Mouse (Mus musculus): ENCODE results near the gene Pecam1.

The Pecam1 gene

GRCm38 (mm10) chr11:106668336-106668735 is 82.1 kb downstream of the Pecam1 start:
- in situ Hi-C loops (cut with MboI, MseI), result no loop called here

DNA sequence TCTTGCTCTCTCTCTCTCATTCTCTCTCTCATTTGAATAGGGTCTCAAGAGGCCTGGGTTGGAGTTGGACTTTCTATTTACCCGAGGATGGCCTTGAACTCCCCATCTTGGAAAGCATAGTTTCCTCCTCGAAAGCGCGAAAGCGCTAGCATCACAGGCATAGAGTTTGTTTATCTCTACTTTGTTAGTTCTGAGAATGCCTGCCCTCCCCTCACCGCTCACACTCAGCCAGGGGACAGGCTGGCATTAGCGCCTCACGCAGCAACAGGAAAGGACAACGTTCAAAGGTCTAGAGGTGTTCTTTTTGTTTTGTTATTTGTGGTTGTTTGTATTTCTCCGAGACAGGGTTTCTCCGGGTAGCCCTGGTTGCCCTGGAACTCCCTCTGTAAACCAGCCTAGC is 82.6 kb downstream of the Pecam1 start:
- in situ Hi-C loops (cut with MboI, MseI), result no loop called here

- in situ Hi-C loops (cut with MboI, MseI), result no loop called here
Measured at GRCm38 (mm10) chr11:106666470-106667107, 83.8 kb downstream of the Pecam1 start.

DNA sequence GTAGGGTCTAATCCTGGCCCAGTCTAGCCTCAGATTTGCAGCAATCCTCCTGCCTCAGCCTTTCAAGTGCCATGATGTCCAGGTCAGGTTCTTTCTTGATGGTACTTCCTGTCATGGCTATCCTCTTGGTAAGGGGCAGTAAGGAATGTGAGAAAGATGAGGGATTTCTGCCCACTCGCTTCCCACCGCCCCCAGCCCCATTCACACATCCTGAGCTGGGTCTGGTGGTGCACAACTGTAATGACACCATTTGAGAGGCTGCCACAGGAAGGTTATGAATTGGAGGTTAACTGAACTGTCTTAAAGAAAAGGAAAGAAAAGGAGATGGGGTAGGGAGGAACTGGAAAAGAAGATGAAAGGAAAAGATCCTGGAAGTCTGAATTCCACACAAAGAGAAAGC is 84.6 kb downstream of the Pecam1 start:
- in situ Hi-C loops (cut with MboI, MseI), result no loop called here

DNA sequence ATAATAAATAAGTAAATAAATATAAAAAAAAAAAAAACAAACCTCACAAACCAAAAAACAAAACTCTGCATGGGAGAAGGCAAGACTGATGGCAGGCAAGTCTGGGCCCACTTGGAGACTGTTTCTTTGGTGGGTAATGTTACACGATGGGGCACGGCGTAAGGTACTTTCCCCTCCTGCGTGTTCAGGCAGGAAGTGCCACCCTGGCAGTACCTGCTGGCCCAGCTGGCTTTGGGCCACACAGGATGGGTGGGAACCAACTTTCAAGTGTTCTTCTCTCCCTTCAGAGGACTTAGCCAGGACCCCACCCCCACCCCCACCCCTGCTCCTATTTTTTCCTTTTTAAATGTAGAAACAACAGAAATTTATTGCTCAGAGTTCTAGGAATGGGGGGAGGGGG is 85.1 kb downstream of the Pecam1 start:
- in situ Hi-C loops (cut with MboI, MseI), result no loop called here

DNA sequence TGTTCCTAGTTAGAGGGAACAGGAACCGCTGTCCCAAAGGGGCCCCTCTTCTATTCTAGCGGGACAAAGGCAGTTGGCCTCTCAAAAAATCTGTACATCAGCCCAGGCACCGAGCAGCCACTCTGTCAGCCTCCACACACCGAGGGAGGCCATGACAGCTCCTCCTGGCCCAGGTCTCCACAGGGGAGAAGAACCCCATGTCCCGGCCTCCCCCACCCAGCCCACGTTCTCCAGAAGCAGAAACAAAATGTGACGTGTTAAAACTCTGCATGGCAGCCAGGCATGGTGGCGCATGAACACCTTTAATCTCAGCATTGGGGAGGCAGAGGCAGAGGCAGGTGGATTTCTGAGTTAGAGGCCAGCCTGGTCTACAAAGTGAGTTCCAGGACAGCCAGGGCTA is 85.7 kb downstream of the Pecam1 start:
- in situ Hi-C loops (cut with MboI, MseI), result no loop called here

GRCm38 (mm10) chr11:106663838-106664237 is 86.6 kb downstream of the Pecam1 start:
- in situ Hi-C loops (cut with MboI, MseI), result no loop called here

- in situ Hi-C loops (cut with MboI, MseI), result no loop called here
Measured at GRCm38 (mm10) chr11:106662634-106663407, 87.6 kb downstream of the Pecam1 start.

DNA sequence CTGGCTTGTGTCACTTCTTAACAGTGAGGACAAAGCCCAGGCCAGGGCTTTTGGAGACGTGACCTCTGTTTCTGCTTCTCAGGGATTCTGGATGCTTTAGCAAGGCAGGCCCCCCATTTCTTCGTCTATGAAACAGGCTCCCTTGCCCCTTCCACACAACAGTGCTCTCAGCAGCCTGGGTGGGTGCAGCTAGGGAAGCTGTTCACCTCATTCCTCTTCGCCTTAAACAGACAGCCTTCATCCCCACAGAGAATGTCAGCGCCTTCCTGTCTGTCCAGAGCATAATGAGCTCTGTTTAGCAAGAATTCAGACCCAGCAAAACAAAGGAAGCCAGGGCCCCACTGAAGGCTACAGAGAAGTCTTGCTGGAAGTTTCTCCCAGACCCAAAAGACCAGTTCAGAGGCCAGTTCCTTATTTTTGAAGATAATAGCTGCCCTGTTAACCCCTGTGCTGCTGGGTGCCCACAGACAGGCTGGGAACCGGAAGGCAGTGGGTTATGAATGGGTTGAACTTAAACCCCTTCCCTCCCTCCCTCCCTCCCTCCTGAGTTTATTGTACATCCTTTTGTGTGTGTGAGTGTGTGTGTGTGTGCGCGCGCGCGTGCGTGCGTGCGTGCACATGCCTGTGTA is 89.9 kb downstream of the Pecam1 start:
- in situ Hi-C loops (cut with MboI, MseI), result no loop called here

GRCm38 (mm10) chr11:106659598-106660295 is 90.7 kb downstream of the Pecam1 start:
- in situ Hi-C loops (cut with MboI, MseI), result loop anchor here (5.0 kb wide), 1 partner anchor 318 kb away; no protein-coding TSS in a partner anchor

- in situ Hi-C loops (cut with MboI, MseI), result loop anchor here (5.0 kb wide), 1 partner anchor 319 kb away; no protein-coding TSS in a partner anchor
Measured at GRCm38 (mm10) chr11:106658051-106658880, 92.2 kb downstream of the Pecam1 start.

- in situ Hi-C loops (cut with MboI, MseI), result loop anchor here (5.0 kb wide), 1 partner anchor 320 kb away; no protein-coding TSS in a partner anchor
Measured at GRCm38 (mm10) chr11:106656896-106657498, 93.4 kb downstream of the Pecam1 start.

GRCm38 (mm10) chr11:106648347-106648746 is 102.1 kb downstream of the Pecam1 start:
- in situ Hi-C loops (cut with MboI, MseI), result loop anchor here (5.0 kb wide), 1 partner anchor 94 kb away; no protein-coding TSS in a partner anchor

GRCm38 (mm10) chr11:106642966-106643637 is 107.3 kb downstream of the Pecam1 start:
- in situ Hi-C loops (cut with MboI, MseI), result no loop called here

GRCm38 (mm10) chr11:106641580-106641979 is 108.8 kb downstream of the Pecam1 start:
- in situ Hi-C loops (cut with MboI, MseI), result no loop called here

- in situ Hi-C loops (cut with MboI, MseI), result no loop called here
Measured at GRCm38 (mm10) chr11:106640059-106640458, 110.4 kb downstream of the Pecam1 start.

GRCm38 (mm10) chr11:106639356-106639692 is 111.1 kb downstream of the Pecam1 start:
- in situ Hi-C loops (cut with MboI, MseI), result no loop called here

- in situ Hi-C loops (cut with MboI, MseI), result no loop called here
Measured at GRCm38 (mm10) chr11:106638551-106639355, 111.7 kb downstream of the Pecam1 start.

- in situ Hi-C loops (cut with MboI, MseI), result no loop called here
Measured at GRCm38 (mm10) chr11:106637754-106638153, 112.7 kb downstream of the Pecam1 start.
